Mouse (Mus musculus): ENCODE measurements at regions not wholly inside any gene's neighbourhood (a gene's known extent, or its start where the extent isn't known, plus 50 kb on each side); places are given as distances from the start of the nearest gene placed in this dataset.

GRCm38 (mm10) chr3:61582927-61583326 lies 217.2 kb upstream of the B430305J03Rik start:
- no peak for TF ChIP-seq POLR2A (IDR thresholded peaks at IDR 0.05; ENCODE audit: control insufficient read depth, extremely low read depth, insufficient read depth, low read length, poor library complexity)
- no peak for TF ChIP-seq CTCF (IDR thresholded peaks at IDR 0.05; ENCODE audit: borderline replicate concordance, control insufficient read depth, extremely low read depth, insufficient read depth, low read length, poor library complexity)

All from thymus, adult 2 months (tissue).